Mouse (Mus musculus) bone marrow, adult 2 months (tissue): ENCODE data around the gene Tmem50b.

Source experiments
- CTCF ChIP-seq: fragments of 200-500 bp; IDR thresholded peaks from 2 replicates; pipeline ENCODE4 v1.5.1; 2011; ENCODE audit warnings: low read length, control low read depth; ENCODE audit not compliant: control insufficient read depth, insufficient read depth
- POLR2A ChIP-seq: fragments of 200-500 bp; IDR thresholded peaks from 2 replicates; pipeline ENCODE4 v1.6.1; 2011; ENCODE audit warnings: low read depth, mild to moderate bottlenecking, control low read depth, low read length, borderline replicate concordance; ENCODE audit not compliant: control insufficient read depth

DNA sequence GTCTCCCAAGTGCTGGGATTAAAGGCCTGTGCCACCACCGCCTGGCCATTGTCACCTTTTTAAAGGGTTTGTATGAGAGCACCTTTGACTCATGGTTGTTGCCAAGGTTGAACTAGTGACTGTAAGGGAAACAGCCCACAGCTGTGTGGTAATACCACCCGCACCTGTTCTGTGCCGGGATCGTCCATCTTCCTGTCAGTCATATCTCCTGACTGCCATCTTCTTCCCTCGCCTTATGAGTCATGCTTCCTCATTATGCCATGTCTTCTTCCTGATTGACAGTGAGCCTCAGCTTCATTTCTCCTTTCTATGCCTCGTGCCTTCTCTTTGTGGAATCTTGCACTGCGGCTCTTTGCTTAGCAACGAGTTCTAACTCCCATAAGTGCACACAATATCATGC is 9.4 kb upstream of the Tmem50b start:
- TF ChIP-seq CTCF (no peak), POLR2A (no peak)
